Mouse (Mus musculus): ENCODE measurements around the gene Arhgef7.

DNA sequence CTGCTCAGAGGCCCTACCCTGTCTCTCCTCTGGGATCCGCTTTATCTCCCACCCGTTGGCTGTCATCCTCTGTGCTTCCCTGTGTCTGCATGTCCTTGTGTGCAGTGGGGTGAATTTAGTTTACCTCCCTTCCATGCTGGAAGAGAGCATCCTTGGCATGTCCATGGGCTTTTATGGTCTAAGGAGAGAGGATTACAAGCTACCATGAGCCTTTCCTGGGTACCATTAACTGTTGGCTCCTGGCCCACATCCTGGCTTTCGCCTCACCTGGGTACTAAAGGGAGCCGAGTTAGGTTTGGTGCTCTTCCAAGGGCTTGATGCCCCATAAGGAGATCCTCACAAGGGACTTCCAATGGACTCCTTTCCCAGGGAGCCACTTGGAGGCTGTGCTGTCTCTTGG lies 53.1 kb downstream of the Arhgef7 start:
- no peak for TF ChIP-seq CTCF (IDR thresholded peaks at IDR 0.05; ENCODE audit: low read depth)
- TF ChIP-seq EP300 (optimal IDR thresholded peaks at IDR 0.05): no peak

Measured in stomach, postnatal 0 days (tissue).